Mouse (Mus musculus): ENCODE measurements around the gene Tiprl. TPM values are rescaled to one million over a fixed set of nuclear protein-coding genes. Genes with fewer than 3 reads are reported as not detected.

Gene Tiprl
- polyA plus RNA-seq, 1 experiment, result 64.0 TPM

GRCm38 (mm10) chr1:165190571-165191273 is 46.1 kb downstream of the Tiprl start:
- TF ChIP-seq POLR2A (IDR thresholded peaks at IDR 0.05; ENCODE audit: borderline replicate concordance, extremely low read depth, insufficient read depth, insufficient read length, poor library complexity, severe bottlenecking), result no peak
- no peak for TF ChIP-seq CTCF (IDR thresholded peaks at IDR 0.05; ENCODE audit: borderline replicate concordance, extremely low read depth, insufficient read depth, insufficient read length)
- DNase-seq (ENCODE audit: low read depth), result no peak

GRCm38 (mm10) chr1:165190068-165190467 is 46.7 kb downstream of the Tiprl start:
- TF ChIP-seq CTCF (IDR thresholded peaks at IDR 0.05; ENCODE audit: borderline replicate concordance, extremely low read depth, insufficient read depth, insufficient read length) (no peak), POLR2A (IDR thresholded peaks at IDR 0.05; ENCODE audit: borderline replicate concordance, extremely low read depth, insufficient read depth, insufficient read length, poor library complexity, severe bottlenecking) (no peak)
- DNase-seq (ENCODE audit: low read depth), result no peak

GRCm38 (mm10) chr1:165188806-165189580 is 47.8 kb downstream of the Tiprl start:
- no peak for DNase-seq (ENCODE audit: low read depth)
- TF ChIP-seq POLR2A (IDR thresholded peaks at IDR 0.05; ENCODE audit: borderline replicate concordance, extremely low read depth, insufficient read depth, insufficient read length, poor library complexity, severe bottlenecking) (no peak), CTCF (IDR thresholded peaks at IDR 0.05; ENCODE audit: borderline replicate concordance, extremely low read depth, insufficient read depth, insufficient read length) (no peak)

GRCm38 (mm10) chr1:165187357-165187756 is 49.4 kb downstream of the Tiprl start:
- DNase-seq (ENCODE audit: low read depth), result peak; percentile 40
- TF ChIP-seq POLR2A (IDR thresholded peaks at IDR 0.05; ENCODE audit: borderline replicate concordance, extremely low read depth, insufficient read depth, insufficient read length, poor library complexity, severe bottlenecking) (no peak), CTCF (IDR thresholded peaks at IDR 0.05; ENCODE audit: borderline replicate concordance, extremely low read depth, insufficient read depth, insufficient read length) (no peak)

GRCm38 (mm10) chr1:165186491-165186890 is 50.3 kb downstream of the Tiprl start:
- no peak for DNase-seq (ENCODE audit: low read depth)
- TF ChIP-seq POLR2A (IDR thresholded peaks at IDR 0.05; ENCODE audit: borderline replicate concordance, extremely low read depth, insufficient read depth, insufficient read length, poor library complexity, severe bottlenecking) (no peak), CTCF (IDR thresholded peaks at IDR 0.05; ENCODE audit: borderline replicate concordance, extremely low read depth, insufficient read depth, insufficient read length) (no peak)

DNA sequence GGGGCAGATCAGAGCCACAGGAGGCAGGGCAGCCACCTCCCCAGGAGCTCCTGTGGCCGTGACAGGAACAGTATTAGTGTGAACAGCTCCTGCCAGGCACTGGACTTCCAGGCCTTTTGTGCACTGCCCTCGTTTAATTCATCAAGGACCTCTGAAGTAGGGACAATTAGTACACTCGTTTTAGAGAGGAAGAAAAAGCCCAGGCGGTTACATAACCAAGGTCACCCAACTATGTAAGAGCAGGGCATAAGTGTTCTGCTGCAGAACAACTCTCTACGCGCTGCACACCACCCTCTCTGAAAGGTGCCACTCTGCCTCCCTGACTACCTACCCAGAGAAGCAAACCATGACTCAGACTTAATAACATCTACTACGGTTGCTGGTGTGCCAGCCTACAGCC is 51.7 kb downstream of the Tiprl start:
- no peak for TF ChIP-seq CTCF (IDR thresholded peaks at IDR 0.05; ENCODE audit: borderline replicate concordance, extremely low read depth, insufficient read depth, insufficient read length)
- TF ChIP-seq POLR2A (IDR thresholded peaks at IDR 0.05; ENCODE audit: borderline replicate concordance, extremely low read depth, insufficient read depth, insufficient read length, poor library complexity, severe bottlenecking), result no peak
- DNase-seq (ENCODE audit: low read depth), result no peak

GRCm38 (mm10) chr1:165184178-165184577 is 52.6 kb downstream of the Tiprl start:
- TF ChIP-seq CTCF (IDR thresholded peaks at IDR 0.05; ENCODE audit: borderline replicate concordance, extremely low read depth, insufficient read depth, insufficient read length), result no peak
- TF ChIP-seq POLR2A (IDR thresholded peaks at IDR 0.05; ENCODE audit: borderline replicate concordance, extremely low read depth, insufficient read depth, insufficient read length, poor library complexity, severe bottlenecking), result no peak
- DNase-seq (ENCODE audit: low read depth), result no peak

- no peak for TF ChIP-seq CTCF (IDR thresholded peaks at IDR 0.05; ENCODE audit: borderline replicate concordance, extremely low read depth, insufficient read depth, insufficient read length)
- no peak for TF ChIP-seq POLR2A (IDR thresholded peaks at IDR 0.05; ENCODE audit: borderline replicate concordance, extremely low read depth, insufficient read depth, insufficient read length, poor library complexity, severe bottlenecking)
- DNase-seq (ENCODE audit: low read depth), result no peak
Measured at GRCm38 (mm10) chr1:165183400-165183799, 53.4 kb downstream of the Tiprl start.

DNA sequence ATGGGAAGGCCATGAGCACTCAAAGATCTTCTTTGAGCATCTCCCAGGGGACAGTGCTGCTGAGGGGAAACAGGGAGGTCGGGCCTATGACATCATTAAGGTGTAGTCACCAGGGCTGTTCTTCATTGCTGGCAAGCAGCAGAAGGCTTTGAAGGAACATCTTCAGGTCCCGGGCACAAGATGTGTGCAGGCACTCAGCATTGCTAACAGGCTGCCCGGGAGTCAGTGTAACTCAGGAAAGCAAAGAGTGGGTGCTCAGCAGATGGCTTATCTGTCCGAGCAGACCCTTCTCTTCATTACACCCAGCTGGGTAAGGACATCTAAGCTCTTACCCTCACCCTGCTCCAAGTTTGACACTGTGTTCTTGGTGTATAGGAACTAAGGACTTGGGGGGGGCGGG is 57.5 kb downstream of the Tiprl start:
- TF ChIP-seq CTCF (IDR thresholded peaks at IDR 0.05; ENCODE audit: borderline replicate concordance, extremely low read depth, insufficient read depth, insufficient read length) (no peak), POLR2A (IDR thresholded peaks at IDR 0.05; ENCODE audit: borderline replicate concordance, extremely low read depth, insufficient read depth, insufficient read length, poor library complexity, severe bottlenecking) (no peak)
- DNase-seq (ENCODE audit: low read depth), result no peak

GRCm38 (mm10) chr1:165178075-165178474 is 58.7 kb downstream of the Tiprl start:
- DNase-seq (ENCODE audit: low read depth), result no peak
- TF ChIP-seq POLR2A (IDR thresholded peaks at IDR 0.05; ENCODE audit: borderline replicate concordance, extremely low read depth, insufficient read depth, insufficient read length, poor library complexity, severe bottlenecking) (no peak), CTCF (IDR thresholded peaks at IDR 0.05; ENCODE audit: borderline replicate concordance, extremely low read depth, insufficient read depth, insufficient read length) (no peak)

DNA sequence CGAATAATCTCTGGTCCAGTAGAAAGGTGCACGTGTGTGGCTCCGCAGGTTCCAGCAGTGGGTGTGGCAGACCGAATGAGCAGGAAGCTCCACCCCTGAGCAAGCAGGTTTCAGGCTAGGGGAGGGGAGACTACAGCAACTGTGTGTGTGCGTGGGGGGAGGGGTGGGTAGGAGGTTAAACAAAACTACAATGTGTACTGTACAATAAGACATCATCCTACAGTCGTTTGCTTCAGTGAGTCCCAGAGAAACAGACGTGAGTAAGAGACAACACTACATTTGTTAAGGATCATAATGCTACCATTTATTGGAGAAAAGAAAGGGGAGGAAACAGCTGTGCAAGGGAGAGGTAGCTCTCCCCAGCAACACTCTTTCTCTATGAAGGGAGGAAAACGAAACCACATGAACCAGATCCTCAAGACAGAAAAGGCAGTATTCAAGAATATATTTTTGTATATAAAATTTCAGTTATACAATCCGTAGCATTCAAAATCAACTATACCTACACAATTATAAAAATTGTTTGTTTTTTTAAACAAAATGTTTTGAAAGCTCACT is 62.7 kb downstream of the Tiprl start:
- DNase-seq (ENCODE audit: low read depth), result no peak
- TF ChIP-seq POLR2A (IDR thresholded peaks at IDR 0.05; ENCODE audit: borderline replicate concordance, extremely low read depth, insufficient read depth, insufficient read length, poor library complexity, severe bottlenecking), result no peak
- TF ChIP-seq CTCF (IDR thresholded peaks at IDR 0.05; ENCODE audit: borderline replicate concordance, extremely low read depth, insufficient read depth, insufficient read length), result no peak
